Mouse (Mus musculus) CH12.LX (cell line): ENCODE measurements around the gene Trnt1. TPM values are rescaled to one million over a fixed set of nuclear protein-coding genes. Genes with fewer than 3 reads are reported as not detected.
A peak's percentile ranks its signal among the peaks of the same experiment; 100 is the strongest.

ENCODE experiments used
- DNase-seq: peaks from one replicate; pipeline ENCODE4 v3.0.0-alpha.2; 2013; ENCODE audit errors: extremely low read depth
- H3K27ac ChIP-seq: 2 replicates; pipeline ENCODE4 v1.5.1; 2012; ENCODE audit warnings: low read depth, mild to moderate bottlenecking, control low read depth, moderate library complexity; ENCODE audit not compliant: insufficient read depth
- H3K27me3 ChIP-seq: replicated peaks from 2 replicates; pipeline ENCODE3; 2012; ENCODE audit warnings: inconsistent platforms
- H3K36me3 ChIP-seq, 2 experiments: replicated peaks in 1 of 2; 2 replicates each; pipeline versions ENCODE3 to v1.6.1; 2012; ENCODE audit warnings: inconsistent platforms in 1 of 2, low read length in 1 of 2, mild to moderate bottlenecking in 1 of 2, mixed read lengths in 1 of 2, moderate library complexity in 1 of 2; ENCODE audit not compliant: control insufficient read depth in 1 of 2, insufficient read depth in 1 of 2
- H3K4me1 ChIP-seq, 2 experiments: 2 replicates each; pipeline ENCODE4 v1.6.1; 2012; ENCODE audit warnings: inconsistent platforms in 1 of 2, moderate library complexity in 1 of 2; ENCODE audit not compliant: insufficient read depth in 2 of 2, control insufficient read depth in 1 of 2
- H3K4me2 ChIP-seq: 2 replicates; pipeline ENCODE4 v1.6.1; 2012; ENCODE audit warnings: low read depth, mild to moderate bottlenecking, control low read depth; ENCODE audit not compliant: poor library complexity, insufficient read depth, severe bottlenecking
- H3K4me3 ChIP-seq, 3 experiments: fragments of 150-350 bp in 1 of 3; sonication (generic) in 1 of 3; replicated peaks in 1 of 3; 2 replicates each; pipeline versions ENCODE3 to v1.5.1; 2011 to 2012; ENCODE audit warnings: low read depth in 2 of 3, low read length in 2 of 3, mild to moderate bottlenecking in 2 of 3, moderate library complexity in 2 of 3, control low read depth in 1 of 3, improper control_type of control experiment in 1 of 3, inconsistent platforms in 1 of 3, mixed read lengths in 1 of 3; ENCODE audit not compliant: poor library complexity in 1 of 3
- H3K79me2 ChIP-seq: replicated peaks from 2 replicates; pipeline ENCODE4 v1.6.1; 2012; ENCODE audit warnings: mild to moderate bottlenecking, moderate library complexity; ENCODE audit not compliant: control insufficient read depth, poor library complexity, insufficient read depth, severe bottlenecking; ENCODE audit errors: extremely low read depth
- H3K9ac ChIP-seq: 2 replicates; pipeline ENCODE4 v1.6.1; 2012; ENCODE audit warnings: low read depth, mild to moderate bottlenecking, control low read depth, moderate library complexity; ENCODE audit not compliant: insufficient read depth
- H3K9me3 ChIP-seq: replicated peaks from 2 replicates; pipeline ENCODE3; 2012; ENCODE audit warnings: low read length, inconsistent platforms, mixed read lengths
- BHLHE40 ChIP-seq: IDR thresholded peaks from 2 replicates; pipeline ENCODE4 v1.6.1; 2011; ENCODE audit warnings: mild to moderate bottlenecking, low read depth, low read length, improper control_type of control experiment
- CHD1 ChIP-seq: IDR thresholded peaks from 2 replicates; pipeline ENCODE4 v1.6.1; 2012; ENCODE audit warnings: low read depth, low read length, improper control_type of control experiment, inconsistent platforms
- CHD2 ChIP-seq: IDR thresholded peaks from 2 replicates; pipeline ENCODE4 v1.6.1; 2011; ENCODE audit warnings: low read length, improper control_type of control experiment
- E2F4 ChIP-seq: IDR thresholded peaks from 2 replicates; pipeline ENCODE4 v1.6.1; 2011; ENCODE audit warnings: low read depth, low read length, improper control_type of control experiment; ENCODE audit not compliant: insufficient replicate concordance
- EP300 ChIP-seq: IDR thresholded peaks from 2 replicates; pipeline ENCODE4 v1.6.1; 2011; ENCODE audit warnings: low read length, improper control_type of control experiment
- ETS1 ChIP-seq: conservative IDR thresholded peaks from 2 replicates; pipeline ENCODE4 v1.6.1; 2012; ENCODE audit warnings: low read depth, mild to moderate bottlenecking, inconsistent platforms, low read length, improper control_type of control experiment, moderate library complexity
- HCFC1 ChIP-seq: IDR thresholded peaks from 2 replicates; pipeline ENCODE4 v1.6.1; 2012; ENCODE audit warnings: low read depth, mild to moderate bottlenecking, inconsistent platforms, low read length, improper control_type of control experiment
- IRF4 ChIP-seq: IDR thresholded peaks from 2 replicates; pipeline ENCODE4 v1.6.1; 2014; ENCODE audit warnings: low read depth, mild to moderate bottlenecking, inconsistent platforms, low read length, improper control_type of control experiment
- JUN ChIP-seq: IDR thresholded peaks from 2 replicates; pipeline ENCODE4 v1.6.1; 2011; ENCODE audit warnings: low read depth, mild to moderate bottlenecking, low read length, improper control_type of control experiment, moderate library complexity; ENCODE audit not compliant: insufficient read depth
- JUND ChIP-seq: conservative IDR thresholded peaks from 2 replicates; pipeline ENCODE4 v1.6.1; 2011; ENCODE audit warnings: low read depth, low read length, improper control_type of control experiment
- MAFK ChIP-seq: IDR thresholded peaks from 2 replicates; pipeline ENCODE4 v1.6.1; 2011; ENCODE audit warnings: low read length, improper control_type of control experiment; ENCODE audit not compliant: insufficient replicate concordance
- MEF2A ChIP-seq: IDR thresholded peaks from 2 replicates; pipeline ENCODE4 v1.6.1; 2014; ENCODE audit warnings: low read depth, mild to moderate bottlenecking, inconsistent platforms, low read length, improper control_type of control experiment, borderline replicate concordance
- MXI1 ChIP-seq: IDR thresholded peaks from 2 replicates; pipeline ENCODE4 v1.6.1; 2011; ENCODE audit warnings: mild to moderate bottlenecking, low read depth, low read length, improper control_type of control experiment
- MYC ChIP-seq: IDR thresholded peaks from 2 replicates; pipeline ENCODE4 v1.6.1; 2011; ENCODE audit warnings: low read depth, mild to moderate bottlenecking, improper control_type of control experiment, low read length
- NRF1 ChIP-seq: IDR thresholded peaks from 2 replicates; pipeline ENCODE4 v1.6.1; 2014; ENCODE audit warnings: low read depth, mild to moderate bottlenecking, inconsistent platforms, low read length, improper control_type of control experiment, moderate library complexity
- POLR2A ChIP-seq: IDR thresholded peaks from 2 replicates; pipeline ENCODE4 v1.6.1; 2011; ENCODE audit warnings: low read depth, mild to moderate bottlenecking, improper control_type of control experiment, low read length
- RCOR1 ChIP-seq: conservative IDR thresholded peaks from 2 replicates; pipeline ENCODE4 v1.6.1; 2012; ENCODE audit warnings: low read depth, mild to moderate bottlenecking, inconsistent platforms, low read length, improper control_type of control experiment
- SIN3A ChIP-seq: IDR thresholded peaks from 2 replicates; pipeline ENCODE4 v1.6.1; 2012; ENCODE audit warnings: low read length, improper control_type of control experiment, inconsistent platforms
- TBP ChIP-seq: conservative IDR thresholded peaks from 2 replicates; pipeline ENCODE4 v1.6.1; 2011; ENCODE audit warnings: low read depth, low read length, improper control_type of control experiment
- TCF12 ChIP-seq: IDR thresholded peaks from 2 replicates; pipeline ENCODE4 v1.6.1; 2014; ENCODE audit warnings: low read depth, mild to moderate bottlenecking, inconsistent platforms, low read length, improper control_type of control experiment
- UBTF ChIP-seq: IDR thresholded peaks from 2 replicates; pipeline ENCODE4 v1.6.1; 2012; ENCODE audit warnings: low read depth, mild to moderate bottlenecking, inconsistent platforms, low read length, improper control_type of control experiment, moderate library complexity
- ZKSCAN1 ChIP-seq: IDR thresholded peaks from 2 replicates; pipeline ENCODE4 v1.6.1; 2012; ENCODE audit warnings: low read depth, inconsistent platforms, low read length, improper control_type of control experiment, borderline replicate concordance
- ZNF384 ChIP-seq: IDR thresholded peaks from 2 replicates; pipeline ENCODE4 v1.6.1; 2012; ENCODE audit warnings: low read depth, low read length, improper control_type of control experiment, inconsistent platforms
- dilution Hi-C: fragments of 300-500 bp; cut with MboI; formaldehyde crosslinking; loops from 2 replicates; pipeline ENCODE4 v1.14.3; 2020; ENCODE audit warnings: low sequenced_read_pairs; ENCODE audit not compliant: extremely low pct_unique_long_range_greater_than_20kb, extremely low pct_ligation_motif_present
- in situ Hi-C: fragments of 300-500 bp; cut with MboI; formaldehyde crosslinking; loops from 3 replicates; pipeline ENCODE4 v1.14.3; 2019; ENCODE audit warnings: low sequenced_read_pairs, low pct_ligation_motif_present, low pct_unique_long_range_greater_than_20kb, mixed read lengths
- polyA plus RNA-seq: library from polyadenylated mRNA; unstranded; fragments of >175 nt; gene quantifications from 2 replicates; pipeline ENCODE4 v1.2.1, GENCODE M21; 2012; ENCODE audit warnings: low read depth; ENCODE audit not compliant: insufficient read length
- total RNA-seq, 2 experiments: library from RNA; depleted of rRNA; stranded (reverse); fragments of 300-350 nt in 1 of 2; fragments of >200 nt in 1 of 2; gene quantifications; 2 replicates each; pipeline ENCODE4 v1.2.3; 2012 to 2014

Gene Trnt1
- total and polyA plus RNA-seq, 3 experiments = 106 to 239 (median 159) TPM

DNA sequence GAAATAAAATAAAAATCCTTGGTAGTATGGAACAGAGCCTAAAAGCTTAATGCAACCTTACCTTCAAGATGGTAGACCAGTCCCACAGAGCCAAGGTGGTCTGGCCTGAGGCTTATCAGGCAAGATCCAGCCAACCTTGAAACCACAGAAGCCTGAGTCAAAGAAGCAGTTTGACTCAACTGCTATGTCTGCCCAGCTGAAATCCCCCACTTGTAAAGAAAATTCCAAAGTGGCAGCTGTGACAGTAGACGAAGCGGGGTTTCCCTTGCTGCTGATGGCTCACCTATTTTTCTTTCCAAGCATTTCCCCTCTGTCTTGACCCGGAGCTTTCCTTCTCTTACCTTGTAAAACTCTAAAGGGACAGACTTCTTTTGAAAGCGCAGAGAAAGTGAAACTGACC is 43.3 kb upstream of the Trnt1 start:
- peaks cover 13 to 82% of the 10 kb centered on the region in 2 experiments for H3K4me1 ChIP-seq
- peak; percentile 86 for DNase-seq
- peaks cover 52 to 76% of the 10 kb centered on the region in 2 experiments for H3K36me3 ChIP-seq
- H3K79me2 ChIP-seq = peaks cover 2% of the 10 kb centered on the region
- peak overlapping the region; percentile 57; the same call in 1 of the 2 replicates for H3K27ac ChIP-seq
- in situ Hi-C loops (no loop called here), dilution Hi-C loops (no loop called here)
- H3K9me3 ChIP-seq = no peaks in the 10 kb centered on the region
- no peaks in the 10 kb centered on the region for H3K27me3 ChIP-seq
- peak overlapping the region; percentile 80 for H3K4me2 ChIP-seq
- H3K9ac ChIP-seq = peak overlapping the region; percentile 43; the same call in 1 of the 2 replicates
- TF ChIP-seq MEF2A = peak; percentile 91
- TF ChIP-seq BHLHE40 = peak; percentile 79
- TF ChIP-seq IRF4 = peak; percentile 97
- TF ChIP-seq HCFC1 = no peak
- peak; percentile 70; the same call in 1 of the 2 replicates for TF ChIP-seq RCOR1
- TF ChIP-seq UBTF = no peak
- peak; percentile 99 for TF ChIP-seq ETS1
- TF ChIP-seq TBP = 0 out of 2 replicates have a peak, but pooled peaks have one; percentile 31
- peak; percentile 91 for TF ChIP-seq TCF12
- no peak for TF ChIP-seq ZKSCAN1
- 0 out of 2 replicates have a peak, but pooled peaks have one; percentile 36 for TF ChIP-seq MYC
- peak; percentile 83 for TF ChIP-seq JUN
- TF ChIP-seq MXI1 = no peak
- peak; percentile 81 for TF ChIP-seq CHD2
- no peak for TF ChIP-seq E2F4
- TF ChIP-seq JUND = peak; percentile 88
- peak; percentile 86 for TF ChIP-seq MAFK
- TF ChIP-seq EP300 = peak; percentile 97
- no peak for TF ChIP-seq CHD1
- no peak for TF ChIP-seq POLR2A
- TF ChIP-seq ZNF384 = no peak
- TF ChIP-seq, all 38 proteins: peak for 13
- H3K4me3 ChIP-seq = peak overlapping the region in 1 of 3 experiments; percentile 5

DNA sequence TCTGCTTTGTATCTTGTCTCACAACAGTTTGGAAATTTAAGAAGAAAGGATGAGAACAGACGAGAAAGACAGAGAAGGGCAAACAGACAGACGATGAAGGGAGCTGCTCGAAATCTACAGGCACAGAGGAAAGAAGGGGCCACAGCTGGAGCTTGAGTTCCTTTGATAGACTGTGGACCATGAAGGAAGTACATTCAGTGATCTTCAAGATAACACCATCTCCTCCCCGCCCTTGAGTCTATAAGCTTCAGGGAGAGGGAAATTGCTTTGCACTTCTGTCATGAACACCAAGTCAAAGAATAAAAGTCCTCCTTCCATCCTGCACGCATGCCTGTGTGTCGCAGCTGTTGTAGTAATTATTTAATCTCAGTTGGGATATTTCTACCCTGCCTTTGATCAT is 42.8 kb upstream of the Trnt1 start:
- peaks cover 2% of the 10 kb centered on the region for H3K79me2 ChIP-seq
- H3K36me3 ChIP-seq = peaks cover 52 to 76% of the 10 kb centered on the region in 2 experiments
- no peaks in the 10 kb centered on the region for H3K9me3 ChIP-seq
- no peak for TF ChIP-seq NRF1
- TF ChIP-seq POLR2A = no peak
- TF ChIP-seq SIN3A = no peak
- TF ChIP-seq TCF12 = no peak
- no peak for TF ChIP-seq RCOR1
- TF ChIP-seq MYC = no peak
- TF ChIP-seq, all 38 proteins: peak for 0
- dilution Hi-C loops (no loop called here), in situ Hi-C loops (no loop called here)
- Histone ChIP-seq H3K27me3 (no peaks in the 10 kb centered on the region), H3K4me3 (peak overlapping the region in 1 of 3 experiments; percentile 5), H3K9ac (peak overlapping the region; percentile 43), H3K27ac (peak overlapping the region; percentile 57; the same call in 1 of the 2 replicates), H3K4me2 (peak overlapping the region; percentile 80), H3K4me1 (peaks cover 13 to 86% of the 10 kb centered on the region in 2 experiments)
- peak; percentile 28 for DNase-seq
